Mouse (Mus musculus): ENCODE data around the gene Afmid. TPM values are rescaled to one million over a fixed set of nuclear protein-coding genes. Genes with fewer than 3 reads are reported as not detected.

Gene Afmid
- total and polyA plus RNA-seq, 3 experiments, result 3.3 to 3.8 TPM; not detected in 1

DNA sequence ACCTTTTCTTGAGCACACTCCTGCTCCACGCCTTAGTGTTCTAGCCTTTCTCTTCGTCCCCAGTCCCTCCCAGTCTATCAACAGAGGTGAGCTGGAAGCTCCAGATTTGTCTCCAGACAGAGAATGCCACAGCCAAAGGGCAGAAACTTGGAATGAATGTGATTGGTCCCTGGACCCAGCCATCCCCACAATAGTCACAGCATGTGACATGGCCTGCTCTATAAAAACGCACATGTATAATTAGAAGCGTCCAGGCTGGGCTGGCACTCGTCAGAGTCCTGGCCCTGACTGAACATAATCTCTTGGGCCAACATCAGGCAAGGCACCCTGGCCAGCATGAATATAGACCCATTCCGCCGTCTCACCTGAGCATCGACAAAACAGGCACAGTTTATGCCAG is 6.6 kb upstream of the Afmid start:
- Histone ChIP-seq H3K4me1 (ENCODE audit: control insufficient read depth in 1 of 2, insufficient read depth in 2 of 2, low read length in 2 of 2) (peaks cover under 1 to 7% of the 10 kb centered on the region in 2 experiments; a peak in 3 of 4 replicates), H3K9me3 (replicated peaks; ENCODE audit: insufficient read depth, low read length) (no peaks in the 10 kb centered on the region), H3K27me3 (ENCODE audit: control insufficient read depth in 1 of 2, insufficient read depth in 2 of 2, low read length in 2 of 2) (no peaks in the 10 kb centered on the region), H3K27ac (ENCODE audit: control insufficient read depth, low read depth, low read length) (no peak overlapping the region), H3K4me3 (ENCODE audit: control insufficient read depth in 1 of 2, insufficient read depth in 1 of 2, low read depth in 2 of 2, low read length in 2 of 2) (no peak overlapping the region), H3K79me2 (ENCODE audit: control insufficient read depth, insufficient read depth, low read length, poor library complexity) (peaks cover 10% of the 10 kb centered on the region), H3K36me3 (ENCODE audit: control insufficient read depth in 1 of 2, insufficient read depth in 2 of 2, low read length in 2 of 2) (peaks cover 7 to 9% of the 10 kb centered on the region in 2 experiments; a peak in 2 of 4 replicates), H3K9ac (ENCODE audit: control insufficient read depth, low read depth, low read length, poor library complexity, severe bottlenecking) (no peak overlapping the region)
- TF ChIP-seq SMC3 (IDR thresholded peaks at IDR 0.05; ENCODE audit: low read depth, low read length) (0 out of 2 replicates have a peak, but pooled peaks have one; percentile 4), RAD21 (IDR thresholded peaks at IDR 0.05; ENCODE audit: low read depth, low read length) (no peak)
- DNase-seq (ENCODE audit: low read depth, low spot score), result no peak

DNA sequence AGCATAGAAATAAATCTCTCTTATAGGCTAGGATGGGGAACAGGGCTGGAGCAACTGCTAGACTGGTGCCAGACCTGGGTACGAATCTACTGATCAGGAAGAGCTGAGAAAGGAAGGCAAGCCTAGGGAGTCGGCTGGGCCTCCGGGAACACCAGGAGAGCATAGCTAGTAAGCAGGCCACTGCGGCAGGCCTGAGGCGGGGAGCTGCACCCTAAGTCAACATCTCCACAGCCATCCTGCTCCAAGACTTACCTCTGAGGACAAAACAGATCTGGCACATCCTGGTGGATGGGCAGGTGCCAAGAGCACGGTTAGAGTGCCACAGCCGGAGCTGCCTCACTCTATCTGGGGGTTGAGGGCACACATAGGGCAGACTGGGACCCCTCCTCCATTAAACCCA is 5.6 kb upstream of the Afmid start:
- Histone ChIP-seq H3K79me2 (ENCODE audit: control insufficient read depth, insufficient read depth, low read length, poor library complexity) (peaks cover 19% of the 10 kb centered on the region), H3K36me3 (ENCODE audit: control insufficient read depth in 1 of 2, insufficient read depth in 2 of 2, low read length in 2 of 2) (peaks cover 6 to 12% of the 10 kb centered on the region in 2 experiments; a peak in 2 of 4 replicates), H3K27me3 (ENCODE audit: control insufficient read depth in 1 of 2, insufficient read depth in 2 of 2, low read length in 2 of 2) (no peaks in the 10 kb centered on the region), H3K9me3 (replicated peaks; ENCODE audit: insufficient read depth, low read length) (no peaks in the 10 kb centered on the region), H3K4me3 (ENCODE audit: control insufficient read depth in 1 of 2, insufficient read depth in 1 of 2, low read depth in 2 of 2, low read length in 2 of 2) (no peak overlapping the region), H3K4me1 (ENCODE audit: control insufficient read depth in 1 of 2, insufficient read depth in 2 of 2, low read length in 2 of 2) (peaks cover 3 to 12% of the 10 kb centered on the region in 2 experiments; a peak in 3 of 4 replicates), H3K27ac (ENCODE audit: control insufficient read depth, low read depth, low read length) (no peak overlapping the region), H3K9ac (ENCODE audit: control insufficient read depth, low read depth, low read length, poor library complexity, severe bottlenecking) (no peak overlapping the region)
- DNase-seq (ENCODE audit: low read depth, low spot score), result no peak
- TF ChIP-seq ZMIZ1 (IDR thresholded peaks at IDR 0.05; ENCODE audit: low read depth, low read length) (0 out of 2 replicates have a peak, but pooled peaks have one; percentile 10), POLR2A (IDR thresholded peaks at IDR 0.05; ENCODE audit: control insufficient read depth in 1 of 2, insufficient read depth in 1 of 2, low read depth in 1 of 2, low read length in 2 of 2, poor library complexity in 1 of 2) (peak in 1 of 2 experiments; percentile 10; a peak in 1 of 4 replicates), MAX (IDR thresholded peaks at IDR 0.05; ENCODE audit: low read length) (no peak), ETS1 (IDR thresholded peaks at IDR 0.05; ENCODE audit: low read depth, low read length) (no peak)

DNA sequence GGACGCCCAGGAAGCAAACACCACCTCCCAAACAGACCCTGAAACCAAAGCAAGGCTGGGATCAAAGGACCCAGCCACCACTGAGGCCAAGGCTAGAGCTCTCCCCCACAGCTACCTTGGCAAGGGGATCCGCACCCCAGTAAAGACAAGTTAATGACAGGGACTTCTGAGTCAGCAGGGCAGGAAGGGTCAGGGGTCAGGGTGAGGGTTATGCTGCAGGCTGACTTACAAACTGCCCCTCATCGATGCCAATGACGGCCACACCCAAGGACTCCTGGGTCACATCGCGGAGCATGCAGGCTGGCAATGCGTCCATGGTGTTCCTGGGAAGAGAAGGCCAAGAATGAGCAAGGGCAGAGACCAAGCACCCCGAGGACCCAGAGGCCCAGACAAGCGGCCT is 3.9 kb upstream of the Afmid start:
- Histone ChIP-seq H3K27me3 (ENCODE audit: control insufficient read depth in 1 of 2, insufficient read depth in 2 of 2, low read length in 2 of 2) (no peaks in the 10 kb centered on the region), H3K9ac (ENCODE audit: control insufficient read depth, low read depth, low read length, poor library complexity, severe bottlenecking) (no peak overlapping the region), H3K79me2 (ENCODE audit: control insufficient read depth, insufficient read depth, low read length, poor library complexity) (peaks cover 24% of the 10 kb centered on the region), H3K27ac (ENCODE audit: control insufficient read depth, low read depth, low read length) (no peak overlapping the region), H3K4me1 (ENCODE audit: control insufficient read depth in 1 of 2, insufficient read depth in 2 of 2, low read length in 2 of 2) (peaks cover 3 to 18% of the 10 kb centered on the region in 2 experiments; a peak in 3 of 4 replicates), H3K9me3 (replicated peaks; ENCODE audit: insufficient read depth, low read length) (no peaks in the 10 kb centered on the region), H3K36me3 (ENCODE audit: control insufficient read depth in 1 of 2, insufficient read depth in 2 of 2, low read length in 2 of 2) (peaks cover 4 to 12% of the 10 kb centered on the region in 2 experiments; a peak in 2 of 4 replicates), H3K4me3 (ENCODE audit: control insufficient read depth in 1 of 2, insufficient read depth in 1 of 2, low read depth in 2 of 2, low read length in 2 of 2) (no peak overlapping the region)
- no peak for TF ChIP-seq CHD2 (IDR thresholded peaks at IDR 0.05; ENCODE audit: low read length)
- no peak for TF ChIP-seq RAD21 (IDR thresholded peaks at IDR 0.05; ENCODE audit: low read depth, low read length)
- no peak for TF ChIP-seq BHLHE40 (IDR thresholded peaks at IDR 0.05; ENCODE audit: borderline replicate concordance, low read depth, low read length)
- TF ChIP-seq MYC (IDR thresholded peaks at IDR 0.05; ENCODE audit: low read depth, low read length), result no peak
- TF ChIP-seq E2F4 (IDR thresholded peaks at IDR 0.05; ENCODE audit: borderline replicate concordance, low read depth, low read length), result no peak
- TF ChIP-seq TCF12 (IDR thresholded peaks at IDR 0.05; ENCODE audit: low read depth, low read length), result no peak
- no peak for TF ChIP-seq NELFE (IDR thresholded peaks at IDR 0.05; ENCODE audit: low read depth, low read length)
- no peak for TF ChIP-seq ZKSCAN1 (IDR thresholded peaks at IDR 0.05; ENCODE audit: low read depth, low read length)
- no peak for TF ChIP-seq TBP (IDR thresholded peaks at IDR 0.05; ENCODE audit: low read depth, low read length)
- TF ChIP-seq ZC3H11A (IDR thresholded peaks at IDR 0.05; ENCODE audit: low read depth, low read length), result no peak
- no peak for TF ChIP-seq TAL1 (IDR thresholded peaks at IDR 0.05; ENCODE audit: low read length)
- no peak for TF ChIP-seq EP300 (IDR thresholded peaks at IDR 0.05; ENCODE audit: low read depth in 1 of 2, low read length in 2 of 2)
- no peak for DNase-seq (ENCODE audit: low read depth, low spot score)
